Mouse (Mus musculus) c-Kit-positive CD71-negative TER-119-negative erythroid progenitor cells, embryonic 14.5 days (primary cell): Measurements from ENCODE around the gene Gm10697.
"Not testable (repeated sequence)": the region's sequence is repeated elsewhere in the genome, so short reads cannot be mapped to it uniquely, and the experiment has no call there.

Experiments
- DNase-seq: peaks from one replicate; pipeline ENCODE4 v3.0.0-alpha.2; 2013; ENCODE audit warnings: low read depth

Gene Gm10697

DNA sequence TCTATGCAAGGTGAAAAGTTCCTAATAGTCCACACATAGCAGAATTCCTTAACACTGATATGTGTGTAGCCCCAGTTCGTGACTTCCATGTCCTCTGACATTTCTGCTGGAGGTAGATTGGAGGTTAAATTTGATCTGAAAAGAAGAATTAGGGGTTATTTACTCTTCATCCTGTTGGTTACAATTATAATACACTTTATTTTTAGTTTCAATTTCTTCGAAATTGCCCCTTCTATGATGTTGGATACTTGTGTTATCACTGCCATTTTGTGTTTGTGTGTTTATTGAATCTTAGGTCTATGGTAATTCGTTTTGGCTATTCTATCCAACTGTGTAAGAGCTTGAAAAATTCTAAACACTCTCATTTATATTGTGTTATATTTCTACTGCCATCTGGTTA lies at the start of gene Gm10697:
Gm10697 (minus strand) TSS at position 101 of the 400 bp plus-strand sequence.
- not testable (repeated sequence) for DNase-seq

- DNase-seq = not testable (repeated sequence)
Observed at GRCm38 (mm10) chr3:94115071-94115470, 42.6 kb upstream of the Gm10697 start.

DNA sequence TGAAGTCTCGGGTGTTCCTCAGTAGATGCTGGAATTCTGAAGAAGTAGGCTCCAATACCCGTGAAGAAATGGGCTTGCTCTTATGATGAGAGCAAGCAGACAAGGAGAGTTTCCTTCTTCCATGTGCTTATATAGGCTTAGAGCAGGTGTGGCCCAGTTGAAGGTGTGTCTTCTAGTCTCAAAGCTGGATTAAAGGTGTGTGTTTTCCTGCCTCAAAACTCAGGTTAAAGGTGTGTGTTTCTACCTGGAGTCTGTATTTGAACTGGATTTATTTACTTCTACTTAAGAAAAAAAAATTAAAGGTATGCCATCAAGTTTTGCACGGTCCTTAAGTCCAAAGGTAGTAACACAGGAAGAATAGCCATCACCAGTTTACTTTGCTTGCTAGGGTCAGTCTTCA lies 17.7 kb downstream of the Gm10697 start, which contains the start of gene Gm9125:
Gm9125 (minus strand) TSS at position 101 of the 400 bp plus-strand sequence.
- DNase-seq = not testable (repeated sequence)

DNA sequence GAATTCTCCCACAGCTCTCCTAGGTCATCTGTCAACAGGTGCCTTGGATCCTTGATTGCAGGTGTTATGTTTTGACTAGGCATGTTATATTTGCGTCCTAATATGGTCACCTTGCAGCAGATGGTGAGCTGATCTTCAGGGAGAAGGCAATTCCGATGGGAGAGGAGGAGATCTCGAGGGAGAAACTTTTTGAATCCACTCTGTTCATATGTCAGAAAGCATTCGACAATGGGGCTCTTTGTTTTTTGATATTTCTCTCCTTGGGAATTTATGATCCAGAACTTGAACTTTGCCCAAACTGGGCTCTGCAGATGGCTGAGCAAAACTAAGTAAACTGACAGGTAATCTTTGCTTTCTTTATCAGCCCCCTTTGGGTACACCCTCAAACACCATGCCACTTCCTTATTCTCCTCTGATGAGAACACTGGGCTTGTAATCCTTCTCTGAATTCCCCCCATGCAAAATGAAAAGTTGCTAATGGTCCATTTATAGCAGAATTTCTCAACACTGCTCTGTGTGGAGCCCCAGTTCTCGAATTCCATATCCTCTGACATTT lies 22.8 kb downstream of the Gm10697 start:
- DNase-seq = not testable (repeated sequence)

GRCm38 (mm10) chr3:94038241-94038640 lies 34.2 kb downstream of the Gm10697 start:
- DNase-seq = not testable (repeated sequence)

DNA sequence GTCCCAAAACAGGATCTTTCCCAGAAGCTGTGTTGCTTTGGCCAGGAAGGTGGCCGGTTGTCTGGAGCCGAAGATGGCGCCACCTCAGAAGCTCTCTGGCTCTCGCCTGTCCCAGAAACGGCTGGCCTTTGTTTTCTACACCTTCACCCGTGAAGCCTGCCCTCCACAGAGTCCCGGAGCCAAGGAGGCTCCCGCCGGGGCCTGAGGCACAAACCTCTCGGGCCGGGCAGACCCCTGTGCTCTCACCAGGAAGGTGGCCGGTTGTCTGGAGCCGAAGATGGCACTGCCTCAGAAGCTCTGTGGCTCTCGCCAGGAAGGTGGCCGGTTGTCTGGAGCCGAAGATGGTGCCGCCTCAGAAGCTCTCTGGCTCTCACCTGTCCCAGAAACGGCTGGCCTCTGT lies 38.0 kb downstream of the Gm10697 start:
- DNase-seq = not testable (repeated sequence)
